Mouse (Mus musculus) thymus, adult 18-20 months (tissue): ENCODE measurements around the gene Tor1b.
"Not testable (repeated sequence)": the region's sequence is repeated elsewhere in the genome, so short reads cannot be mapped to it uniquely, and the experiment has no call there.

Experiments used
- DNase-seq, 2 experiments: peaks; one replicate each; pipeline ENCODE4 v3.0.0; 2022; ENCODE audit warnings: mixed read lengths in 2 of 2

The Tor1b gene

DNA sequence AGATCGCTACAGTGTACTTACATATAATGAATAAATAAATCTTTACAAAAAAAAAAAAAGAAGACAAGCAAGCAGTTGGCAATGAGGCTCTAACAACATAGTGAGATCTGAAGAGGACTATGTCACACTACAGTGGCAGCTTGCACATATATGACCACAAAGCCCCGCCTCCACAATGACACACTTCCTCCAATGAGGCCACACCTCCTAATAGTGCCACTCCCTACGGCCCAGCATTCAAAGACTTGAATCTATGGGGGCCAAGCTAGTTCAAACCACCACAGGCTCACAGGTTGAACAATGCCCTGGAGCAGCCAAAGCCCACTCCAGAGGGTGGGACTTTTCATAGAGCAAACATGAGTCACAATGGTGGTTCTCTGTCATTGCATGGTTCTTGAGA, 20.8 kb upstream of the Tor1b start:
- DNase-seq, result no peak

DNA sequence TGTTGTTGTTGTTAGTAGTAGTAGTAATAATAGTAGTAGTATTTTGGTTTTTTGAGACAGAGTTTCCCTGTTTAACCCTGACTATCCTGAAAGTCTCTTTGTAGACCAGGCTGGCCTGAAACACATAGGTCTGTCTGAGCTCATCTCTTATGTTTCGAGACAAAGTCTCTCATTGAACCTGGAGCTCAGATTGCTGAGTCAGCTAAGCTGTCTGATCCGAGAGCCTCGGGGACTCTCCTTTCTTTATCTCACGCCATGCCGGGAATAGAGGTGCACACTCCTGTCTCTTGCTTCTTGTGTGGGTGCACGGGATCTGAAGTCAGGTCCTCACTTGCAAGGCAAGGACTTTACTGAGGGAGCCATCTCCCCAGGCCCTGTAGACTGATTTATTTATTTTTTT, 19.7 kb upstream of the Tor1b start:
- no peak for DNase-seq

- peak in 1 of 2 experiments; percentile 37 for DNase-seq
Observed at GRCm38 (mm10) chr2:30933917-30934450, 18.8 kb upstream of the Tor1b start.

GRCm38 (mm10) chr2:30936808-30937207, 16.0 kb upstream of the Tor1b start:
- DNase-seq, result no peak

GRCm38 (mm10) chr2:30937731-30938130, 15.0 kb upstream of the Tor1b start:
- DNase-seq, result no peak

GRCm38 (mm10) chr2:30938574-30938991, 14.2 kb upstream of the Tor1b start:
- DNase-seq, result no peak

GRCm38 (mm10) chr2:30941586-30941985, 11.2 kb upstream of the Tor1b start:
- DNase-seq, result no peak

DNA sequence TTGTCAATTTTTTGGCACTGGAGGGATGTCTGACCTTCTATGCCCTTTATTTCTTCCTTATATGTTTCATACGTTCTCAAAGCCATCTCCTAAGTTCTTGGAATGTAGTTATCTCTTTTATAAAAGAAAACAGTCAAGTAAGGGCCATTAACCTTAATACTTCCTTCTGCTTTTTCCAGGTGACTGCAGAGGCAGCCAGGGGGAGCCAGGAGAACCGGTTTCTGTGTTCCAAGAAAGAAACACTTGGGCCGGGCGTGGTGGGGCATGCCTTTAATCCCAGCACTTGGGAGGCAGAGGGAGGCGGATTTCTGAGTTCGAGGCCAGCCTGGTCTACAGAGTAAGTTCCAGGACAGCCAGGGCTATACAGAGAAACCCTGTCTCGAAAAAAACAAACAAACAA, 10.6 kb upstream of the Tor1b start:
- not testable (repeated sequence) for DNase-seq

- DNase-seq, result peak; percentile 35 to 65
Observed at GRCm38 (mm10) chr2:30942603-30943011, 10.2 kb upstream of the Tor1b start.

GRCm38 (mm10) chr2:30952457-30952823, 319 bp upstream of the Tor1b start:
- no peak for DNase-seq

DNA sequence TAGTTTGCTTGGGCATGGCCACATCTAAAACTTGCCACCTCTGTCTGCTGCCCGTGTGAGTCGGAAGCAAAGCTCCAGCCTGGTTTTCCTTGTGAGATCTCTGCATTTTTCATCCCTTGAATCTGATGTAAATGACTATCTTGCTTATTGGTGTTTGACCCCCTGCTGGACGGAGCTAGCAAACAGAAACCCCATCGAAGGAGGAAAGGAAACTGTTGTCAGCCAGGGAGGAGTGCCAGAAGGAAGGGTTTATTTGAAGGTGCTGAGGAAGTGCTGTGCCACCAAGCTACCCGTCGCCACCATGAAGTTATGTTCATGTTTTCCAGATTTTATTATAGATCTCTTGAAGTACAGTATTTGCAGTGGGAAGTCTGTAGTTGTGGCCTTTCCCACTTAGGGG, 2.0 kb downstream of the Tor1b start:
- no peak for DNase-seq

DNA sequence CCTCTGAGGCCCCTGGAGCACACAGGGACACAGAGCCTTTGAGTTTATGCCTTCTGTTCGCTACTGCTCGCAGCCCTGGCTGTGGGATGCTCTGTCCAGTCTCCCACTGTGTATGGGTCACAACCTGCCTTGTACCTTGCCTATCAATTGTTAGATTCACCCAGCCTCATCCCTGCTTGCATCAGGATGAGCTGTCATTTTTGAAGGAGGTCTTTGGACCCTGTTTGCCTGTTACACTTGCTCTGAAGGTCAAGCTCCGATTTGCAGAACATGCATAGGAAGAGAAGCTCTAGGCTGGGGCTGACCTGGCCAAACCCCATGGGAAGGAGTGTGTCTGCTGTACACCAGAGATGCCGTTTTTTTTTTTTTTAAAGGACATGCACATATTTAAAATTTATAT, 4.8 kb downstream of the Tor1b start:
- DNase-seq, result no peak

DNA sequence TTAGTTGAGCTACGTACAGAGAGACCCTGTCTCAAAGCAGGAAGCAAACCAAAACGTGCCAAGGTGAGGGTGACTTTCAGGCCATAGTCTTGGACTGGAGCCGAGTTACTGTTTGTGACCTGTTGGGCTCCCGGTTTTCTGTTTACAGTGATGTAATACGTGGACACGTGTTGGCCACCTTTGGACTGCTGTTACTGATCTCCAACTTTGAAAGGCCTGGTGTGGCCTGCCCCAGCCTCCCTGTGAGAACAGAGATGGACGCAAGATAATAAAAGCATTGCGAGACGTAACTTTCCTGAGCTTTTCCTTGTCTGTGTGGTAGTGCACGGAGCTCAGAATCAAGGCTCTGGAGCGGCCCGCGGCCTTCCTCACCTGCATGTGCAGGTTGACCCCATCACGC, 6.0 kb downstream of the Tor1b start:
- DNase-seq, result no peak

DNA sequence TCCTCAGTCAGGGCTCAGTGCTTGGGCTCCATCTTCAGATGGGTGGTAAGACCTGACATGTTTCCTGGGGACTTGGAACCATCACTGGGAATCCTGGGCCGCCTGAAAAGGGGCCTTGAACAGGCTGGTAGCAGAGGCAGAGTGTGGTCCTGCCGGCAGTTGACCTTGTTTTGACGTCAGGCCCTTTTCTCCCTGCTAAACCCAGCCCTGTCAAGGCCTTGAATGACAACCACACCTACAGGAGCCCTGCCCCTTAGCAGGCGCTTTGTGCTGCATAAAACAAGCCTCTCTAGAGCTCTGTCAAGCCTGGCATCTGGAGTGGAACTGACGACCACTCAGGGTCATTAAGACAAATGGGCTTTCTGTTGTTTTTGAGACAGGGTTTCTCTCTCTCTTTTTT, 7.1 kb downstream of the Tor1b start:
- no peak for DNase-seq

DNA sequence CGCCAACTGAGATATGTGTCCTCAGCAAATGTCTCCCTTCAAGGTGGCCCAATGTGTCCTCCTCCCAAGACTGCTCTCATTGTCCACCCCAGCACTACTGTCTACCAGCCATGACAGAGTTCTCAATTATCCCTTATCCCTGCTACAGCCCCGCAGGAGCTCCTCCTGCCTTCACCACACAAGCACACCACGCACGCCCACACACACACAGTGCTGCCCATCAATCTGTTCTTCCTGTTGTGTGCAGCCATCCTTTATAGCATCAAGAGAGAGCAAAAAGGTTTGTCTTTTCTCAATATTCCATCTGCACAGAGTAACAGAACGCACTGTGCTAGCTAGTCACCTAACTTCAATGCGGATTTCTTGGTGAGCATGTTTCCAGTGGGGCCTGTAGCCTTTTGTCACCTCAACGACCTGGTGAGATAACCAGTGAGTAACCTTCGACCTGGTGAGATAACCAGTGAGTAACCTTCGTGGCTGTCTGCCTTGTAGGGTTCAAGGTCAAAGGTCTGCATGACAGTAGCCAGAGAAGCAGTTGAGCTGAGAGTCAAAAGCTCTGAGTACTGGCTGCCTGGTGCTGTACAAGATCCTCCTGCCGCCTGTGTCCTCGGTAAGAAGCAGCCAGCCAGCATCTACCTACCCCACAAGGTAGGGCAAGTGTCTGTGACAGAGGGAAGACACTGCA, 10.0 kb downstream of the Tor1b start:
- DNase-seq, result no peak

DNA sequence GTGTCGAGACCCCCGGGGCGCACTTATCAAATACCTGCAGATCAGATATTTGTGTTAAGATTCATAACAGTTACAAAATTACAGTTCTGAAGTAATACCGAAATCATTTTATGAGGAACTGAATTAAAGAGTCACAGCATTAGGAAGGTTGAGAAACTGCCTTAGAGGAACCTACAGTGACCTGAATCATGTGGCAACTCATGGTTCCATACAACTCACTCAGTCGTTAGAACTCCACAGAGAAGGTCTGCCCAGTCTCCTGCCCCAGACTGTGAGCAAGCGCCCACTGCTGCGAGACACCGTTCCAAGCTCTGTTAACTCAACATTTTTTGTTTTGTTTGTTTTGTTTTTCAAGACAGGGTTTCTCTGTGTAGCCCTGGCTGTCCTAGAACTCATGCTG, 12.9 kb downstream of the Tor1b start:
- no peak for DNase-seq

DNA sequence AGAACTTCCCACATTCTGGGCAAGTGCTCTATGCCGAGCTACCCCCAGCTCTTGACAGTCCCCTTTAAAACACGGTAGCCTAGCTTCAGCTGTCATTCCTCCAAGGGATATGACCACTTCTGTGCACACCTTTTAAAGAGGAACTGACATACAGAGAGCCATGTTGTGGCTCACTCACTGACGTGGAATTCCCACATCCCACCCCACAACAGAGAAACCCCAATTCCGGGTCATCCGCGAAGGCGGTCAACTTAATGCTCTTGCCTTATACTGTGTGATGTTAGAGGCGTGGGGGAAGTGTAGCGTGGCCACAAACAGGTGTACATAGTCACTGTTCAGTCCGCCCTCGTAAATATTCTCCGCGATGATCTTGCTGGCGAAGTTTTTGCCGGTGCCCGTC, 14.1 kb downstream of the Tor1b start:
- DNase-seq, result no peak

DNA sequence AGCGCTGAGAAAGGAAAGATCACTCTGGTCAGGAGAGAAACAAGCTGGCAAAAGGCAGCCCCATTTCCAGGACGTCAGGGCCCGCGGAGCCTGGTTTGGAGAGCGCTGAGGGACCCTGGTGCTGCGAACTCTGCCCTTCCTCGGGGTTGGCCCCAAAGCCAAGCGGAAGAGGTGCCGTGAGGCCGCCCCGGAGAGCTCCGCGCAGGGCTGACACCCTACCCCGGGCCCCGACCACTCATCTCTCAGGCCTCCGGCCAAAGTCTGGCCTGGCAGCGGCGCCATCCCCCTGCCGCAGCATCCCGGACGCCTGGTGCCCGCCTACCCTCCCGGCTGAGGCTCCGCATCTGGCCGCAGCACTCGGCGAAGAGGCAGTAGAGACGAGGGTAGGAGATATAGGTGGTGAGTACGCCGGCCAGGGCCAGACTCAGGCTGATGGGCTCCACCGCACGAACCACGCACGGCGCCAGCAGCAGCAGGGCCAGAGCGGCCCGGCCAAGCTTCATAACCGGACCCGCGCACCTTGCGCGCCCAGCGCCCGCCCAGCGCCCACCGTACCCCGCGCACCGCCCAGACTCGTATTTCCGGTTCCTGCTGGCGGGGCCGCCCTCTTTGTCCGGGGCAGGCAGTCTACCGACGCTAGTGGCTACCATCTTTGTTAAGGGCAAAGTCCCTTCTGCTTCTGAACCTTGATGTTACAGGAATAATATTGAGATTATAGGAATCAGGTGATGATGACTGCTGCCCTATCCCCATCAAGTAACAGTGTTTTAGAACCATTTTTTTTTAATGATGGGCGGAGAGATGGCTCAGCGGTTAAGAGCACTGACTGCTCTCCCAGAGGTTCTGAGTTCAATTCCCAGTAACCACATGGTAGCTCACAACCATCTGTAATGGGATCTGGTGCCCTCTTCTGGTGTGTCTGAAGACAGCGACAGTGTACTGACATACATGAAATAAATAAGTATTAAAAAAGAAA, 14.9 kb downstream of the Tor1b start, which contains the start of gene Tor1a:
Gene Tor1a, minus strand, starts transcription at position 582 of the 976 bp plus-strand sequence.
- DNase-seq, result peak; percentile 76 to 80

- DNase-seq, result peak; percentile 100
Observed at GRCm38 (mm10) chr2:30981790-30982513, 29.2 kb downstream of the Tor1b start, which contains the start of the genes BC005624 and Usp20. BC005624 (minus strand) TSS chr2:30982201. Usp20 (plus strand) TSS chr2:30982279.

DNA sequence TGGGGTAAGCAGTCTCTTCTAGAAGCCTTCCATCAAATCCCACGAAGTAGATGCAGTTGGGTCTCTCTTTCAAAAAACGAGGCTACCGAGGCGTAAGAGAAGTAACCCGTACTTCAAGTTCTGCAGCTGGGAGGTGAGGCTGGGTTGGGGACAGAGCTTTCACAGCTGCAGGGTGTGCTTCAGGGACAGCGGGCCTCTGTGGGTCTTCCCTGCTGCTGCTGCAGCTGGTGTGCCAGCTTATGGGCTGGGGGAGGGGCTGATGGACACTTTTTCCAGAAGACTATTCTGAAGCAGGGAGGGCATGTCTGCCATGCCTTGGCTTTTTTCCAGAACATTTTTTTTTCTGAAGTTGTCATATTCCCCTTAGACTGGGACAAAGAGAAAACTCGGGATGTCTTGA, 30.3 kb downstream of the Tor1b start:
- no peak for DNase-seq

GRCm38 (mm10) chr2:30985111-30986020, 32.6 kb downstream of the Tor1b start:
- DNase-seq, result peak; percentile 11 to 31

DNA sequence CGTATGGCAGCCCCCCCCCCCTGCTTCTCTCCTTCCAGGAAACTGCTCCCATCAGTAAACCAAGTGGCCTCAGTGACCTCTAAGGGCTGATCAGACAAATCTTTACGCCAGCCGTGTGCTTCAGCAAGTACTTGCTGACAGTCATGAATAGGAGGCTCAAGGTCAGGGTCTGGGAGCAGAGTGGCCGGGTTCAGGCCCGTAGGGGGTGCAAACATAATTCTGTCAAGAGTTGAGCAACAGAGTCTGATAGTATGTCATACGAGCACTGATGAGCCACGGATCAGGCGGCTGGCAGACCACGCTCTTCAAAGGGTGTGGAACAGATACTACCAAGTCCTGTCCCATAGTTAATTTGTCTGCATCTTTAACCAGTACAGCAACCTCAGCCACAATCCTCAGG, 37.5 kb downstream of the Tor1b start:
- no peak for DNase-seq
